Mouse (Mus musculus) intestine, embryonic 15.5 days (tissue): ENCODE results near the gene AW011738. TPM values are rescaled to one million over a fixed set of nuclear protein-coding genes. Genes with fewer than 3 reads are reported as not detected.

Source experiments
- ATAC-seq: fragments of 200-750 bp; cut with Nextera tagmentation; 2 replicates; pipeline ENCODE4 v1.8.0; 2017; ENCODE audit warnings: moderate TSS enrichment, moderate library complexity
- H3K27ac ChIP-seq: fragments of 300-500 bp; sonication (generic); 2 replicates; pipeline ENCODE4 v1.5.1; 2015; ENCODE audit warnings: mild to moderate bottlenecking, inconsistent platforms
- H3K27me3 ChIP-seq: fragments of 300-500 bp; sonication (generic); replicated peaks from 2 replicates; pipeline ENCODE4 v1.6.1; 2015; ENCODE audit warnings: inconsistent platforms
- H3K36me3 ChIP-seq: fragments of 300-500 bp; sonication (generic); 2 replicates; pipeline ENCODE4 v1.6.1; 2015; ENCODE audit warnings: inconsistent platforms
- H3K4me1 ChIP-seq: fragments of 300-500 bp; sonication (generic); replicated peaks from 2 replicates; pipeline ENCODE4 v1.6.1; 2015; ENCODE audit warnings: inconsistent platforms
- H3K4me2 ChIP-seq: fragments of 300-500 bp; sonication (generic); replicated peaks from 2 replicates; pipeline ENCODE4 v1.6.1; 2015; ENCODE audit warnings: mild to moderate bottlenecking, inconsistent platforms
- H3K4me3 ChIP-seq: fragments of 300-500 bp; sonication (generic); replicated peaks from 2 replicates; pipeline ENCODE4 v1.5.1; 2015; ENCODE audit warnings: inconsistent platforms
- H3K9ac ChIP-seq: fragments of 300-500 bp; sonication (generic); 2 replicates; pipeline ENCODE4 v1.6.1; 2015; ENCODE audit warnings: inconsistent platforms
- H3K9me3 ChIP-seq: fragments of 300-500 bp; sonication (generic); 2 replicates; pipeline ENCODE4 v1.6.1; 2016; ENCODE audit warnings: inconsistent platforms
- WGBS: fragments of 180-500 bp; shearing (Covaris S2); methylation state at CpG from one replicate; pipeline ENCODE4 v1.1.7; 2015; 5-methylcytosine and 5-hydroxymethylcytosine counted together
- polyA plus RNA-seq: library from polyadenylated mRNA; unstranded; fragments of >200 nt; fragmentation: Nextera tagmentation; extraction: Ambion mirVana; gene quantifications from 2 replicates; pipeline ENCODE4 v1.2.1, GENCODE M21; 2015

Gene AW011738
- polyA plus RNA-seq, 1 experiment from 2014 or later: 2.1 TPM

GRCm38 (mm10) chr4:156228393-156229024 is 25.4 kb downstream of the AW011738 start:
- Histone ChIP-seq H3K4me1 (peaks cover 18% of the 10 kb centered on the region), H3K4me2 (peak overlapping the region; percentile 50), H3K36me3 (peaks cover 31% of the 10 kb centered on the region), H3K27ac (no peak overlapping the region), H3K9ac (peak overlapping the region; percentile 13; the same call in 1 of the 2 replicates), H3K9me3 (no peaks in the 10 kb centered on the region), H3K4me3 (peak overlapping the region; percentile 20; the same call in 1 of the 2 replicates), H3K27me3 (no peaks in the 10 kb centered on the region)
- ATAC-seq: peak; percentile 83
- WGBS: 19% methylated on average over 12 of the region's 12 CpGs

DNA sequence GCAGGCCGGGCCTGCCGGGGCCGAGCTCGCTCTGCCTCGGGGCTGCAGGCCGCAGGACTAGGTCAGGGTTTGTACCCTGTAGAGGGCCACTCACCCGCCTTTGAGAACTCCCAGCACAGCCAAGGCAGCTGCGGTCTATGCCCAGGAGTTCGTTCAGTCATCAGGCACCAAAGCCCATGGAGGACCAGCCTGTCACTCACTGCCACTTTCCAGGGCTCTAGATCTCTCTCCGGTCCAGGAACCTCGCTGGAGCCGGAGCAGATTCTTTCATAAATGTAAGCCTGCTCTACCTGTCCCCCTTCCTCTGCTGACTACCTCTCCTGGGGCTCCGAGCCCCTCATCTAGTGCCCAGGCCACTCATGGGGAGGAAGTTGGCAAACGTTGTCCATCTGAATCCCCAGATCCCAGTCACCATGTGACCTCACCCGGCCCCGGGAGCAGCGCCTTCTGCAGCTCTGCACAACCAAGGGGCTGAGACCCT is 31.0 kb downstream of the AW011738 start:
- Histone ChIP-seq H3K9me3 (no peaks in the 10 kb centered on the region), H3K27me3 (no peaks in the 10 kb centered on the region), H3K27ac (peak overlapping the region; percentile 10; the same call in 1 of the 2 replicates), H3K36me3 (peaks cover 40% of the 10 kb centered on the region), H3K4me2 (peak overlapping the region; percentile 93), H3K4me1 (peaks cover 18% of the 10 kb centered on the region), H3K9ac (peak overlapping the region; percentile 72), H3K4me3 (peak overlapping the region; percentile 61)
- WGBS: 4% methylated on average over 17 of the region's 17 CpGs
- ATAC-seq: peak; percentile 7; the same call in 1 of the 2 replicates

DNA sequence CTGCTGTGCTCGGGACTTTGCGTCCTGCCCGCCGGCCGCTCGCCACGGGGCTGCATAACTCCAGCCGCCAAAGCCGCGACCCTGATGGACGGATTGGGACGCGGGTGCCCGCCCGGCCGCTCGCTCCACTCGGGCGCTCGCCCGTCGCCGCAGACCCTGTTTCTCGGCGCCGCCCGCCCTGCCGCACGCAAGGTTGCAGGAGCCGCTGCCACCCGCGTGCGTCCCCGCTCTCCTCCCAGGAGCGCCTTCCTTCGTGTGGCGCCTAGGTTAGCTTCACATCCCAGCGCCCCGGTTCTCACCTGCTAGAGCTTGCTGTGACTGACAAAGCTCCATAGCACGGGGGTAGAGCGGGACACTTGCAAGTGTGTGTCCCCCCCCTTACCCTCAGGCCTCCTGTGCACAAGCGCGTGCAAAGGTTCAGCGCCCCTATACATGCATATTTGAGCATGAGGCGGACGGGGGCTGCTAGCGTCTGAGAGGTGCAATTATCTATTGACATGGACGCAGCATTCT is 31.7 kb downstream of the AW011738 start, which contains the start of gene Plekhn1:
Plekhn1 (minus strand) TSS at position 157 of the 513 bp plus-strand sequence.
- Histone ChIP-seq H3K4me1 (peaks cover 18% of the 10 kb centered on the region), H3K36me3 (peaks cover 41% of the 10 kb centered on the region), H3K9ac (peak within 1 kb of the TSS; percentile 82), H3K9me3 (no peaks in the 10 kb centered on the region), H3K27me3 (no peaks in the 10 kb centered on the region), H3K4me3 (peak within 1 kb of the TSS; percentile 97), H3K27ac (peak within 1 kb of the TSS; percentile 98), H3K4me2 (peak within 1 kb of the TSS; percentile 93)
- ATAC-seq: peak; percentile 43
- 0% methylated on average over 41 of the region's 48 CpGs for WGBS

- under 1% methylated on average over 15 of the region's 15 CpGs for WGBS
- Histone ChIP-seq H3K9me3 (no peaks in the 10 kb centered on the region), H3K27ac (peak overlapping the region; percentile 98), H3K9ac (peak overlapping the region; percentile 82), H3K4me2 (peak overlapping the region; percentile 93), H3K4me3 (peak overlapping the region; percentile 97), H3K4me1 (peaks cover 18% of the 10 kb centered on the region), H3K27me3 (no peaks in the 10 kb centered on the region), H3K36me3 (peaks cover 40% of the 10 kb centered on the region)
- peak; percentile 39 for ATAC-seq
Measured at GRCm38 (mm10) chr4:156235360-156235770, 32.3 kb downstream of the AW011738 start.

- Histone ChIP-seq H3K27ac (peak within 1 kb of the TSS; percentile 98), H3K27me3 (no peaks in the 10 kb centered on the region), H3K9ac (peak within 1 kb of the TSS; percentile 82), H3K9me3 (no peaks in the 10 kb centered on the region), H3K4me2 (peak within 1 kb of the TSS; percentile 93), H3K4me3 (peak within 1 kb of the TSS; percentile 97), H3K4me1 (peaks cover 18% of the 10 kb centered on the region), H3K36me3 (peaks cover 39% of the 10 kb centered on the region)
- WGBS: under 1% methylated on average over 89 of the region's 90 CpGs
- peak; percentile 94 for ATAC-seq
Measured at GRCm38 (mm10) chr4:156235808-156236533, 32.9 kb downstream of the AW011738 start, which contains the start of gene Noc2l. Noc2l (plus strand) TSS chr4:156236010.

DNA sequence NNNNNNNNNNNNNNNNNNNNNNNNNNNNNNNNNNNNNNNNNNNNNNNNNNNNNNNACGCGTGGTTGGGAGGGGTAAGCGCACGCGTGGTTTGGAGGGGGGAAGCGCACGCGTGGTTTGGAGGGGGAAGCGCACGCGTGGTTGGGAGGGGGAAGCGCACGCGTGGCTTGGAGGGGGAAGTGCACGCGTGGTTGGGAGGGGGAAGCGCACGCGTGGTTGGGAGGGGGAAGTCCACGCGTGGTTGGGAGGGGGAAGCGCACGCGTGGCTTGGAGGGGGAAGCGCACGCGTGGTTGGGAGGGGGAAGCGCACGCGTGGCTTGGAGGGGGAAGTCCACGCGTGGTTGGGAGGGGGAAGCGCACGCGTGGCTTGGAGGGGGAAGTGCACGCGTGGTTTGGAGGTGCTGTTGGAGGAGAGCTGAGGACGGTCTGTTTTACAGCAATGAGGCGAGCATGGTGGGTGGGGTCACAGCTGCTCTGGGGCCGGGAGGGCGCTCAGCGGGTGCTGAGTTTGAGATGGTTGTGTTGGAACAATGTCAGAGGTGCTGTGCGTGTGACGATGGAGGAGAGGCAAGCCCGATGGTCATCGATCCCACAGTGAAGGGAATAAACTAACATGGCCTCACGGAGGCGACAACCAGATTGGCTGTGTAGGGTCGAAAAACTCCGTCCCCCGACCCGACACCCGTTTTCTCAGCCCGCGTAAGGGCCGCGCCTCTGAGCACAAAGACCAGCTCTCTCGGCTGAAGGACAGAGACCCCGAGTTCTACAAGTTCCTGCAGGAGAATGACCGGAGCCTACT is 33.7 kb downstream of the AW011738 start:
- 23% methylated on average over 58 of the region's 60 CpGs for WGBS
- peak overlapping the region; percentile 97 for H3K4me3 ChIP-seq
- peak overlapping the region; percentile 93 for H3K4me2 ChIP-seq
- H3K9ac ChIP-seq: peak overlapping the region; percentile 82
- H3K27me3 ChIP-seq: no peaks in the 10 kb centered on the region
- H3K36me3 ChIP-seq: peaks cover 34% of the 10 kb centered on the region
- H3K9me3 ChIP-seq: no peaks in the 10 kb centered on the region
- H3K27ac ChIP-seq: 0 out of 2 replicates have a peak overlapping the region, but pooled peaks have one; percentile 40
- no peak for ATAC-seq
- peaks cover 18% of the 10 kb centered on the region for H3K4me1 ChIP-seq

DNA sequence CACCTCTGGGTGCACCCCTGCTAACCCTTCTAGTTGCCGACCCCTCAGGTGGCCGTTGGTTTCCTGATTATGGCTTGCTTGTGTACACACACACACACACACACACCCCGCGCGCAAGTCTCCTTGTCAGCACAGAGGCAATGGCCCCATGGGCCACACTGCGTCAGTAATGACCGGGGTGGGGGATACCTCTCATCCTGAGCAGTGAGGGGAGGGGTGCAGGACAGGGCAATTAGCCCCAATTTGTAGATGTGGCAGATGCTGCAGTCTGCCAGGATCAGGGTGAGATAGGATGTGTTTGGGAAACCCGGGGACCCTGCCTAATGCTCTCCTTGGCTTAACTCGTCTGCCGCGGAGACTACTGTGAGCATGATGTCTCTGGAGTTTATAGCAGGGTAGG is 46.5 kb downstream of the AW011738 start:
- ATAC-seq: 0 out of 2 replicates have a peak, but pooled peaks have one; percentile 16

GRCm38 (mm10) chr4:156251081-156251480 is 48.0 kb downstream of the AW011738 start:
- H3K4me2 ChIP-seq: no peak overlapping the region
- no peak for ATAC-seq
- peaks cover 31% of the 10 kb centered on the region for H3K27me3 ChIP-seq
- H3K4me3 ChIP-seq: no peak overlapping the region
- peaks cover 23% of the 10 kb centered on the region for H3K36me3 ChIP-seq
- no peak overlapping the region for H3K9ac ChIP-seq
- 67% methylated on average over 8 of the region's 8 CpGs for WGBS
- no peak overlapping the region for H3K27ac ChIP-seq
- no peaks in the 10 kb centered on the region for H3K9me3 ChIP-seq
- H3K4me1 ChIP-seq: peaks cover 12% of the 10 kb centered on the region

More for the DNA sequence above, 46.5 kb downstream of the AW011738 start:
- 46% methylated on average over 11 of the region's 11 CpGs for WGBS
- Histone ChIP-seq H3K9ac (no peak overlapping the region), H3K36me3 (peaks cover 34% of the 10 kb centered on the region), H3K9me3 (no peaks in the 10 kb centered on the region), H3K4me3 (no peak overlapping the region), H3K4me2 (no peak overlapping the region), H3K27me3 (peaks cover 19% of the 10 kb centered on the region), H3K27ac (no peak overlapping the region), H3K4me1 (peaks cover 4% of the 10 kb centered on the region)

- Histone ChIP-seq H3K27ac (no peak overlapping the region), H3K9me3 (no peaks in the 10 kb centered on the region), H3K9ac (no peak overlapping the region), H3K4me1 (peaks cover 12% of the 10 kb centered on the region), H3K27me3 (peaks cover 31% of the 10 kb centered on the region), H3K4me3 (no peak overlapping the region), H3K36me3 (peaks cover 17% of the 10 kb centered on the region), H3K4me2 (no peak overlapping the region)
- 31% methylated on average over 7 of the region's 7 CpGs for WGBS
- no peak for ATAC-seq
Measured at GRCm38 (mm10) chr4:156252140-156252539, 49.0 kb downstream of the AW011738 start.

DNA sequence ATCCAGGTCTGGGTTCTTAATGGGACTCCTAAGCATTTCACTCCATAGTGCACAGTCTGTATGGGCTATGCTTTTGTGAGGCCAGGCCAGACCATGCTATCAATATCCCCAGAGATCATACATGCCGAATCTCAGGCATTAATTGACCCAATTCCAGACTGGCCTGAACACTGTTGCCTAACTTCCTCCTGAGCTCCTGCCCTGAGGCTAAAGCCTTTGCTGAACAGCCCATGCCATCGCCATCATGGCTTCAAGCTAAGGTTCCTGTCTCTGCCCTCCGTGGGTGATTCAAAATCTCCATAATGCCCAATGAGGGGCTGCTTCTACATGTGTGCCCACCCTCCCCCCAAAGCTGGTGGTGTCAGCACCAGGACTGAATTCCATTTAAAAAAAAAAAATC is 49.5 kb downstream of the AW011738 start:
- peaks cover 12% of the 10 kb centered on the region for H3K4me1 ChIP-seq

DNA sequence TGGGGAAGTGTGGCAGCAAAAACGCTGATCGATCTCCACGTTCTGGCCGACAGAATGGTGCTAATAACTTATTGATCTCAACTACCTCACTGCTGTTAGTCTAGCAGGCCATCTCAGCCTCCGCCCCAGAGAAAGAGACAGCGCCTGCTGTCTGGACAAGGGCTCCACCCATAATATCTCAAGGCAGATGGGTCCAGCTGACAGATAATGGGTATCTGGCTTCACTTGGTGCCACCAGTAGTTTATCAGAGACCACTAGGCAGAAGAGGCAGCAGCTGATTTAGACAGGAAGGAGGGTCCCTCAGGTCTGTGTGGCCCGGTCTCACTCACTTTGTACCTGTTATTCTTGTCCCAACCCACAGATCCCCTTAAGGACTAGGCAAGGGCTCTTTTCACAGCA is 49.9 kb downstream of the AW011738 start:
- H3K4me3 ChIP-seq: no peak overlapping the region
- no peak overlapping the region for H3K4me2 ChIP-seq
- peak; percentile 63; the same call in 1 of the 2 replicates for ATAC-seq
- H3K27me3 ChIP-seq: peaks cover 31% of the 10 kb centered on the region
- no peak overlapping the region for H3K9ac ChIP-seq
- H3K4me1 ChIP-seq: peaks cover 12% of the 10 kb centered on the region
- peaks cover 11% of the 10 kb centered on the region; the same call in 1 of the 2 replicates for H3K36me3 ChIP-seq
- no peaks in the 10 kb centered on the region for H3K9me3 ChIP-seq
- 44% methylated on average over 7 of the region's 7 CpGs for WGBS
- H3K27ac ChIP-seq: no peak overlapping the region

More for the DNA sequence above, 49.5 kb downstream of the AW011738 start:
- Histone ChIP-seq H3K4me2 (no peak overlapping the region), H3K27me3 (peaks cover 31% of the 10 kb centered on the region), H3K9ac (no peak overlapping the region), H3K9me3 (no peaks in the 10 kb centered on the region), H3K27ac (no peak overlapping the region), H3K4me3 (no peak overlapping the region), H3K36me3 (peaks cover 15% of the 10 kb centered on the region)
- 40% methylated on average over 3 of the region's 3 CpGs for WGBS
- ATAC-seq: no peak
